Mouse (Mus musculus) intestine, postnatal 0 days (tissue): ENCODE measurements around the gene Nat8f2. TPM values are rescaled to one million over a fixed set of nuclear protein-coding genes. Genes with fewer than 3 reads are reported as not detected.
"Not testable (repeated sequence)": the region's sequence is repeated elsewhere in the genome, so short reads cannot be mapped to it uniquely, and the experiment has no call there.

Experiments
- ATAC-seq: fragments of 200-750 bp; cut with Nextera tagmentation; 2 replicates; pipeline ENCODE4 v1.8.0; 2017; ENCODE audit warnings: mild to moderate bottlenecking, moderate TSS enrichment, moderate library complexity
- H3K27ac ChIP-seq: fragments of 300-500 bp; sonication (generic); 2 replicates; pipeline ENCODE4 v1.5.1; 2014; ENCODE audit warnings: mild to moderate bottlenecking, low read depth, low read length, moderate library complexity
- H3K27me3 ChIP-seq: fragments of 300-500 bp; sonication (generic); replicated peaks from 2 replicates; pipeline ENCODE4 v1.6.1; 2014; ENCODE audit warnings: low read length, mixed read lengths; ENCODE audit not compliant: control insufficient read depth, insufficient read depth
- H3K36me3 ChIP-seq: fragments of 300-500 bp; sonication (generic); 2 replicates; pipeline ENCODE4 v1.6.1; 2014; ENCODE audit warnings: mild to moderate bottlenecking, moderate library complexity; ENCODE audit not compliant: control insufficient read depth, insufficient read depth
- H3K4me1 ChIP-seq: fragments of 300-500 bp; sonication (generic); replicated peaks from 2 replicates; pipeline ENCODE4 v1.6.1; 2014; ENCODE audit warnings: antibody characterized with exemption, low read length, mixed read lengths; ENCODE audit not compliant: control insufficient read depth, insufficient read depth
- H3K4me2 ChIP-seq: fragments of 300-500 bp; sonication (generic); replicated peaks from 2 replicates; pipeline ENCODE4 v1.6.1; 2014; ENCODE audit warnings: low read depth, mild to moderate bottlenecking, moderate library complexity
- H3K4me3 ChIP-seq: fragments of 300-500 bp; sonication (generic); 2 replicates; pipeline ENCODE4 v1.5.1; 2014; ENCODE audit warnings: low read depth, low read length
- H3K9ac ChIP-seq: fragments of 300-500 bp; sonication (generic); 2 replicates; pipeline ENCODE4 v1.6.1; 2014; ENCODE audit warnings: mild to moderate bottlenecking, low read depth, low read length
- H3K9me3 ChIP-seq: fragments of 300-500 bp; sonication (generic); 2 replicates; pipeline ENCODE4 v1.6.1; 2016; ENCODE audit warnings: mixed run types; ENCODE audit not compliant: control insufficient read depth
- CTCF ChIP-seq: sonication (generic); IDR thresholded peaks from 2 replicates; pipeline ENCODE4 v1.5.1; 2016; ENCODE audit warnings: low read depth, mild to moderate bottlenecking, control low read depth, antibody characterized with exemption, moderate library complexity
- WGBS: fragments of 180-500 bp; shearing (Covaris S2); extraction: QIAGEN DNeasy Blood & Tissue Kit; methylation state at CpG from one replicate; pipeline ENCODE4 v1.1.7; 2014; 5-methylcytosine and 5-hydroxymethylcytosine counted together
- polyA plus RNA-seq: library from polyadenylated mRNA; unstranded; fragments of >200 nt; fragmentation: Nextera tagmentation; extraction: Ambion mirVana; gene quantifications from 2 replicates; pipeline ENCODE4 v1.2.1, GENCODE M21; 2015

Nat8f2 gene
- polyA plus RNA-seq, 1 experiment from 2014 or later: 0.16 TPM

GRCm38 (mm10) chr6:85909704-85910103, 40.7 kb upstream of the Nat8f2 start:
- no peak overlapping the region for H3K4me3 ChIP-seq
- no peaks in the 10 kb centered on the region for H3K9me3 ChIP-seq
- H3K9ac ChIP-seq: no peak overlapping the region
- WGBS: 94% methylated on average over 1 of the region's 1 CpGs
- H3K4me2 ChIP-seq: no peak overlapping the region
- TF ChIP-seq CTCF: no peak
- H3K36me3 ChIP-seq: no peaks in the 10 kb centered on the region
- H3K27ac ChIP-seq: no peak overlapping the region
- 0 out of 2 replicates have a peak, but pooled peaks cover 2% of the 10 kb centered on the region for H3K4me1 ChIP-seq
- H3K27me3 ChIP-seq: no peaks in the 10 kb centered on the region
- no peak for ATAC-seq

DNA sequence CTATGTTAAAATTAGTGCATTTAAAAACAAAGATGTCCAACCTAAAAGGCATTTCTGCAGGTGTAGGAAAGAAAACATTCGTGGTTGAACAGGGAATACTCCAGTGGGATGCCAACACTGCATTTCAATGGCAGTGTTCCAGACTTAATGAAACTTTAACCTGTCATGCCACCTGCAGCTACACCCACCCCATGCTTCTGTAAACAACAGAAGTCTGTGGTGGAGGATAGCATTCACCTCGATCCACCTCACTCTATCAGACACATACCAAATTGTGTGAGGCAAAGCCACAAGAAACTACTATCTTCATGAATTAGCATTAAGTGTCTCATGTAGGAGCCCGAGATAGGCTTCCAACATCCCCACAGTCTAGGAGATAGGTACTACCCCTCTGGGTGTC, 39.4 kb upstream of the Nat8f2 start:
- Histone ChIP-seq H3K4me3 (no peak overlapping the region), H3K4me2 (no peak overlapping the region), H3K9me3 (no peaks in the 10 kb centered on the region), H3K27ac (no peak overlapping the region), H3K36me3 (no peaks in the 10 kb centered on the region), H3K27me3 (no peaks in the 10 kb centered on the region), H3K4me1 (no peaks in the 10 kb centered on the region), H3K9ac (no peak overlapping the region)
- 51% methylated on average over 3 of the region's 3 CpGs for WGBS
- no peak for ATAC-seq
- TF ChIP-seq CTCF: no peak

DNA sequence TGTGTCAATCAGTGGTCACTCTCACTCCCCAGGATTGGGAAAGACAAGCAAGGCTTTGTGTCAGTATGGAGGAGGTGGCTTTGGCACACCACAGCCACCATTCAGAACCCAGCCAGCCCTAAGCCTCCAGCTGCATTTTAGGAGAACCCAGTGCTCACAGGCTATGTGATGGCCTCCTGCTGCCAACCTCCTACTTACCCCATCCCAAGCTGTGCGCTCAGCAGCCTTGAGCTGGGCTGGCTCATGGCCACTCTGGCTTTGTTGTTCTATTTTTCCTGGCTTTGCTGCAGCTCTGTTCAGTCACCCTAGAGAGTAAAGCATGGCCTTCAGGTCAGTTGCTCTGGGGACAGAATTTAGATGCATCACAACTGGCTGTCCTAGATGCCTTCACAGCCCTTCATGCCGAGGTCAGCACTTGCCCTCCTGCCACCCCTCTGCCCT, 38.0 kb upstream of the Nat8f2 start:
- not testable (repeated sequence) for H3K4me3 ChIP-seq, H3K36me3 ChIP-seq, H3K4me1 ChIP-seq, H3K27ac ChIP-seq, H3K9ac ChIP-seq, H3K9me3 ChIP-seq, ATAC-seq, H3K27me3 ChIP-seq, H3K4me2 ChIP-seq
- WGBS: 66% methylated on average over 2 of the region's 2 CpGs

GRCm38 (mm10) chr6:85904642-85905061, 35.7 kb upstream of the Nat8f2 start, which contains the start of gene Nat8f4:
TSS of gene Nat8f4 (minus strand) at chr6:85904884.
- Histone ChIP-seq H3K27ac (peak within 1 kb of the TSS; percentile 50; the same call in 1 of the 2 replicates), H3K4me3 (peak within 1 kb of the TSS; percentile 30), H3K4me2 (peak within 1 kb of the TSS; percentile 53)
- H3K9me3 ChIP-seq, H3K9ac ChIP-seq, H3K27me3 ChIP-seq, H3K36me3 ChIP-seq, H3K4me1 ChIP-seq: not testable (repeated sequence)
- WGBS: 14% methylated on average over 20 of the region's 20 CpGs
- ATAC-seq: peak; percentile 63
- peak; percentile 91 for TF ChIP-seq CTCF

- ATAC-seq: peak; percentile 73
- no peak overlapping the region for H3K4me3 ChIP-seq
- TF ChIP-seq CTCF: no peak
- peak overlapping the region; percentile 62; the same call in 1 of the 2 replicates for H3K27ac ChIP-seq
- H3K9ac ChIP-seq: no peak overlapping the region
- no peak overlapping the region for H3K4me2 ChIP-seq
- no peaks in the 10 kb centered on the region for H3K9me3 ChIP-seq
- WGBS: 45% methylated on average over 2 of the region's 2 CpGs
- H3K4me1 ChIP-seq: no peaks in the 10 kb centered on the region
- H3K36me3 ChIP-seq: no peaks in the 10 kb centered on the region
- H3K27me3 ChIP-seq: no peaks in the 10 kb centered on the region
These were observed 33.3 kb upstream of the Nat8f2 start for GRCm38 (mm10) chr6:85902303-85902702.

DNA sequence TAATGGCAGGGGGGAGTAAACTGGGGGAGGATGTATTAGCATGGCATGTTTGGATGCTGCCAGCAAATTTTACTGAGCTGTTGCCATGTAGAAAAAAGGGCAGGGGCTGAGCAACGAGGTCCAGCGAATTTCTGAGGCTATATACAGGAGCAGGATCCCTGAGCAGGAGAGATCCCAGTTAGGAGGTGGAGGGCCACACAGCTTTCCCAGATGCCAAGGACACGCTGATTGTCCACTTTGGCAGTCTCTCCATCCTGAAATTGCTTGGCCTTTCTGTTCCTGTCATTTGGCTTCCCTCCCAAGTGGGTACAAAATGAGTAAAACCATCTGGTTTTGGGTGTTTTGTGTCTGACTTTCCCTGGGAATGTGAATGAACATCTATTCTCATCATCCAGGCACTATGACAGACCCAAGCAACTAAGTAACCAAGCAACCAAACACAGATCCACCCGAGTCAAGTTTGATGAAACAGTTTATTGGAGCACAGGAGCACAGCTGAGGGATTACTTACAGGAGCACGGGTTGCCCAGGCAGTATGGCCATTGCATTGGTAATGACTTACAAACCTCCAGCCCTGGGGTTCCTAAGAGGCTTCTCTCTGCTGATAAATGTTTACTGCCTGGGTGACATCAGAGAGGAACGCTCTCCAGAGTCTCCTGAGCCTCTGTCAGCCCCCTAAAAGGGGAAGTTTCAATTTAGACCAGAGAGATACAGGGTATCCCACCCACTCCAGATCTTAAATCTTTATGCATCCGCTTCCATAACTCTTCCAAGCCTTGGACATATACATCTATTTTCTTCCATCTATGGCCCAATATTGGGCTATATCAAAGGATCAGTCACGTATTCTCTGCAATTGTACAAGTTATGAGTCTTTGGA, 29.9 kb upstream of the Nat8f2 start:
- not testable (repeated sequence) for H3K4me1 ChIP-seq, H3K4me2 ChIP-seq, H3K27ac ChIP-seq, H3K4me3 ChIP-seq, H3K9me3 ChIP-seq, H3K36me3 ChIP-seq, H3K27me3 ChIP-seq, ATAC-seq, H3K9ac ChIP-seq
- WGBS: 79% methylated on average over 6 of the region's 8 CpGs
